Mouse (Mus musculus): ENCODE data around the gene Sertad4. TPM values are rescaled to one million over a fixed set of nuclear protein-coding genes. Genes with fewer than 3 reads are reported as not detected.

Sertad4 gene
- total RNA-seq, 2 experiments from 2014 or later = 12.5 to 14.9 TPM

DNA sequence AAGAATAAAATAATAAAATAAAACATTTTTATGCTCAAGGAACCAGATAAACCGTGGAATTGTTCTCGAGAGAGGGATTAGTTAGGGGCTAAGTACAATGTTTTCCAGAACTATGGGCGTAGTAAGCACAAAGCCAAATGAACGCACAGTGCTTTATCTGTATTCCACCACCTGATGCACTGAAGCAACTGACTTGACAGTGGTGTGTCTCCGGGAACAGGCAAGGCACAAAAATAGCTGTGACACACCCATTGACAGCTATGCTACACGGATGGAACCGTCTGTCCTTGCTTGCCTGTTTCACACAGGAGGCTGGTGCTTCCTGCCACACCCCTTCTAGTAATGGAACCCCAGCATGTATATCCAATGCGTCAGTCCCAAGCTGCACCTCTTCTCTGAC lies 55.2 kb downstream of the Sertad4 start:
- DNase-seq = no peak

GRCm38 (mm10) chr1:192799165-192799991 lies 56.2 kb downstream of the Sertad4 start:
- DNase-seq = no peak

GRCm38 (mm10) chr1:192798212-192799164 lies 57.1 kb downstream of the Sertad4 start:
- no peak for DNase-seq

DNA sequence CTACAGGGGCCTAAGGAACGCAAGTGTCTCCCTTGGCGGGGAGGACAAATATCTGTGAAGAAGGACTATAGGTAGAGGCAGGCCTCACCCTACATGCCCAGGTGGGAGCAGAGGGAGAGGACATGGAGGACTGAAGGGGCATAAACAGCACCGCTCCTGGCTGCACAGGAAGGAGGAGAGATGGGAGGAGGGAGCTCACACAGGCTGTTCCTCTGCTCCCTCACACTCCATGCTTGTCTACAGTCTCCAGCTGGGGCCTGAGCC lies 58.6 kb downstream of the Sertad4 start:
- DNase-seq = no peak

- DNase-seq = no peak
These were observed 59.1 kb downstream of the Sertad4 start for GRCm38 (mm10) chr1:192796201-192797010.

DNA sequence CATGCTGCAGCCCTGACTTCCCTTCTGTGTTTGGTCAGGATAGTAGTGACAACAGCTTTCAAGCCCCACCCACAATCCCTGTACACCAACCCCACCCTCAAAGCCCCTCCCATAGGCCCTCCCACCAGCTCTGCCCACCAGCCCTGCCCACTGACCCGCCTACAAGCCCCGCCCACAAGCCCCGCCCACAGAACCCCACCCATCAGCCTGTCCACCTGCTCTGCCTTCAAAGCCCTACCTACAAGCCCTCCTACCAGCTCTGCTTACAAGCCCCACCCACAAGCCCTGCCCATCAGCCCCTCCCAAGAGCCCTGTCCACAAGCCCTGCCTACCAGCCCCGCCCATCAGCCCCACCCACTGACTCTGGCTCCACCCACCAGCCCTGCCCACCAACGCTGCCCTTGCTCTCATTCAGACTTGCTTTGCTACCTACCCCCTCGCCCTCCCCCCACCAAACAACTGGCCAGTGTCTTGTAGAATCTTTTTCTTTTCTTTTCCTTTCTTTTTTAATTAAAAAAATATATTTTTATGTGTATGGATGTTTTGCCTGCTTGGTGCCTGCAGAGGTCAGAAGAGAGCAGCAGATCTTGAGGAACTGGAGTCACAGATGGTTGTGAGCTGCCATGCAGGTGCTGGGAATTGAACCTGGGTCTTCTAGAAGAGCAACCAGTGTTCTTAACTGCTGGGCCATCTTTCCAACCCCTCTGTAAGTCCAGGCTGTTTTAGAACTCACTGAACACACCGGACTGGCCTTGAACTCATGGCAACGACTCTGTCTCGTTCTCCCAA lies 60.4 kb downstream of the Sertad4 start:
- no peak for DNase-seq

Other genes starting within 250 kb of the Sertad4 start
- gene Hhat, start 84.5 kb downstream of the Sertad4 start, total RNA-seq (2021) = 1 to 10 TPM in 1 of 2 experiments, under 1 TPM in 1; 0.62 to 1.3 TPM
- gene Syt14, start 180.0 kb upstream of the Sertad4 start, total RNA-seq (2021) = 10 to 100 TPM; 27.2 to 29.0 TPM

Data from layer of hippocampus, postnatal 36 days (tissue).